Mouse (Mus musculus) CH12.LX (cell line): ENCODE measurements at regions not wholly inside any gene's neighbourhood (a gene's known extent, or its start where the extent isn't known, plus 50 kb on each side); places are given as distances from the start of the nearest gene placed in this dataset.

ENCODE experiments used
- CTCF ChIP-seq, 2 experiments: IDR thresholded peaks in 1 of 2; conservative IDR thresholded peaks in 1 of 2; 2 replicates each; pipeline ENCODE4 v1.5.1; 2011 to 2012; ENCODE audit warnings: low read depth in 2 of 2, low read length in 2 of 2, improper control_type of control experiment in 1 of 2, inconsistent platforms in 1 of 2, mild to moderate bottlenecking in 1 of 2, moderate library complexity in 1 of 2
- EP300 ChIP-seq: IDR thresholded peaks from 2 replicates; pipeline ENCODE4 v1.6.1; 2011; ENCODE audit warnings: low read length, improper control_type of control experiment
- MAX ChIP-seq: IDR thresholded peaks from 2 replicates; pipeline ENCODE4 v1.6.1; 2011; ENCODE audit warnings: low read length, improper control_type of control experiment
- NELFE ChIP-seq: IDR thresholded peaks from 2 replicates; pipeline ENCODE4 v1.6.1; 2011; ENCODE audit warnings: low read depth, low read length, improper control_type of control experiment
- POLR2A ChIP-seq: IDR thresholded peaks from 2 replicates; pipeline ENCODE4 v1.6.1; 2011; ENCODE audit warnings: low read depth, mild to moderate bottlenecking, improper control_type of control experiment, low read length
- ZNF384 ChIP-seq: IDR thresholded peaks from 2 replicates; pipeline ENCODE4 v1.6.1; 2012; ENCODE audit warnings: low read depth, low read length, improper control_type of control experiment, inconsistent platforms

GRCm38 (mm10) chr5:54358221-54358620 is 359.9 kb downstream of the Stim2 start:
- TF ChIP-seq POLR2A, result no peak
- TF ChIP-seq CTCF (conservative IDR thresholded peaks at IDR 0.05 in 1 of 2, IDR thresholded peaks at IDR 0.05 in 1 of 2; ENCODE audit: low read depth in 2 of 2, low read length in 2 of 2), result no peak
- TF ChIP-seq ZNF384, result no peak
- TF ChIP-seq MAX, result no peak
- no peak for TF ChIP-seq EP300
- TF ChIP-seq NELFE, result no peak
